Mouse (Mus musculus): ENCODE data around the gene Fbxl14. TPM values are rescaled to one million over a fixed set of nuclear protein-coding genes. Genes with fewer than 3 reads are reported as not detected.

The Fbxl14 gene
- polyA plus RNA-seq, 1 experiment from 2014 or later: 2.9 TPM

GRCm38 (mm10) chr6:119508221-119508620, 28.8 kb downstream of the Fbxl14 start:
- TF ChIP-seq CTCF (IDR thresholded peaks at IDR 0.05; ENCODE audit: low read depth) (no peak), EP300 (optimal IDR thresholded peaks at IDR 0.05) (no peak)
- no peaks in the 10 kb centered on the region for H3K27me3 ChIP-seq (ENCODE audit: control insufficient read depth, insufficient read depth, low read length)
- no peak overlapping the region for H3K4me2 ChIP-seq (replicated peaks; ENCODE audit: low read depth)
- no peak overlapping the region for H3K9ac ChIP-seq (ENCODE audit: low read length)
- H3K4me1 ChIP-seq (replicated peaks; ENCODE audit: control insufficient read depth, insufficient read depth): no peaks in the 10 kb centered on the region
- H3K36me3 ChIP-seq (ENCODE audit: control insufficient read depth, insufficient read depth, low read length): no peaks in the 10 kb centered on the region
- no peaks in the 10 kb centered on the region for H3K9me3 ChIP-seq (ENCODE audit: control insufficient read depth, low read length)
- H3K27ac ChIP-seq (replicated peaks): no peak overlapping the region
- 93% methylated on average over 6 of the region's 6 CpGs for WGBS
- ATAC-seq (ENCODE audit: low FRiP score, low TSS enrichment) (no peak), DNase-seq (ENCODE audit: low spot score) (no peak)
- no peak overlapping the region for H3K4me3 ChIP-seq (ENCODE audit: low read depth, low read length)

GRCm38 (mm10) chr6:119508634-119509375, 29.3 kb downstream of the Fbxl14 start:
- H3K4me3 ChIP-seq (ENCODE audit: low read depth, low read length): no peak overlapping the region
- H3K9me3 ChIP-seq (ENCODE audit: control insufficient read depth, low read length): no peaks in the 10 kb centered on the region
- no peak overlapping the region for H3K4me2 ChIP-seq (replicated peaks; ENCODE audit: low read depth)
- no peak overlapping the region for H3K9ac ChIP-seq (ENCODE audit: low read length)
- DNase-seq (ENCODE audit: low spot score) (no peak), ATAC-seq (ENCODE audit: low FRiP score, low TSS enrichment) (no peak)
- H3K27me3 ChIP-seq (ENCODE audit: control insufficient read depth, insufficient read depth, low read length): no peaks in the 10 kb centered on the region
- H3K36me3 ChIP-seq (ENCODE audit: control insufficient read depth, insufficient read depth, low read length): no peaks in the 10 kb centered on the region
- H3K4me1 ChIP-seq (replicated peaks; ENCODE audit: control insufficient read depth, insufficient read depth): no peaks in the 10 kb centered on the region
- no peak overlapping the region for H3K27ac ChIP-seq (replicated peaks)
- WGBS: 75% methylated on average over 10 of the region's 10 CpGs
- TF ChIP-seq EP300 (optimal IDR thresholded peaks at IDR 0.05) (no peak), CTCF (IDR thresholded peaks at IDR 0.05; ENCODE audit: low read depth) (no peak)

- Histone ChIP-seq H3K4me1 (replicated peaks; ENCODE audit: control insufficient read depth, insufficient read depth) (no peaks in the 10 kb centered on the region), H3K4me3 (ENCODE audit: low read depth, low read length) (no peak overlapping the region), H3K27me3 (ENCODE audit: control insufficient read depth, insufficient read depth, low read length) (no peaks in the 10 kb centered on the region), H3K36me3 (ENCODE audit: control insufficient read depth, insufficient read depth, low read length) (no peaks in the 10 kb centered on the region), H3K9ac (ENCODE audit: low read length) (no peak overlapping the region), H3K27ac (replicated peaks) (no peak overlapping the region), H3K4me2 (replicated peaks; ENCODE audit: low read depth) (no peak overlapping the region), H3K9me3 (ENCODE audit: control insufficient read depth, low read length) (no peaks in the 10 kb centered on the region)
- WGBS: 81% methylated on average over 13 of the region's 13 CpGs
- ATAC-seq (ENCODE audit: low FRiP score, low TSS enrichment) (no peak), DNase-seq (ENCODE audit: low spot score) (no peak)
- TF ChIP-seq CTCF (IDR thresholded peaks at IDR 0.05; ENCODE audit: low read depth) (no peak), EP300 (optimal IDR thresholded peaks at IDR 0.05) (no peak)
Observed at GRCm38 (mm10) chr6:119509437-119510037, 30.1 kb downstream of the Fbxl14 start.

GRCm38 (mm10) chr6:119512701-119513100, 33.2 kb downstream of the Fbxl14 start:
- Histone ChIP-seq H3K4me3 (ENCODE audit: low read depth, low read length) (no peak overlapping the region), H3K9me3 (ENCODE audit: control insufficient read depth, low read length) (no peaks in the 10 kb centered on the region), H3K27ac (replicated peaks) (no peak overlapping the region), H3K27me3 (ENCODE audit: control insufficient read depth, insufficient read depth, low read length) (no peaks in the 10 kb centered on the region), H3K36me3 (ENCODE audit: control insufficient read depth, insufficient read depth, low read length) (no peaks in the 10 kb centered on the region), H3K4me2 (replicated peaks; ENCODE audit: low read depth) (no peak overlapping the region), H3K9ac (ENCODE audit: low read length) (no peak overlapping the region), H3K4me1 (replicated peaks; ENCODE audit: control insufficient read depth, insufficient read depth) (no peaks in the 10 kb centered on the region)
- WGBS: 86% methylated on average over 11 of the region's 11 CpGs
- no peak for TF ChIP-seq CTCF (IDR thresholded peaks at IDR 0.05; ENCODE audit: low read depth)
- no peak for TF ChIP-seq EP300 (optimal IDR thresholded peaks at IDR 0.05)
- no peak for ATAC-seq (ENCODE audit: low FRiP score, low TSS enrichment)
- no peak for DNase-seq (ENCODE audit: low spot score)

- 82% methylated on average over 5 of the region's 5 CpGs for WGBS
- no peak overlapping the region for H3K4me3 ChIP-seq (ENCODE audit: low read depth, low read length)
- no peak overlapping the region for H3K27ac ChIP-seq (replicated peaks)
Observed at GRCm38 (mm10) chr6:119513452-119513851, 34.0 kb downstream of the Fbxl14 start.

GRCm38 (mm10) chr6:119514085-119514484, 34.6 kb downstream of the Fbxl14 start:
- H3K27ac ChIP-seq (replicated peaks): no peak overlapping the region
- H3K36me3 ChIP-seq (ENCODE audit: control insufficient read depth, insufficient read depth, low read length): no peaks in the 10 kb centered on the region
- 61% methylated on average over 7 of the region's 7 CpGs for WGBS
- H3K4me3 ChIP-seq (ENCODE audit: low read depth, low read length): no peak overlapping the region
- DNase-seq (ENCODE audit: low spot score) (no peak), ATAC-seq (ENCODE audit: low FRiP score, low TSS enrichment) (no peak)
- H3K9ac ChIP-seq (ENCODE audit: low read length): no peak overlapping the region
- H3K4me1 ChIP-seq (replicated peaks; ENCODE audit: control insufficient read depth, insufficient read depth): no peaks in the 10 kb centered on the region
- no peak overlapping the region for H3K4me2 ChIP-seq (replicated peaks; ENCODE audit: low read depth)
- TF ChIP-seq CTCF (IDR thresholded peaks at IDR 0.05; ENCODE audit: low read depth): no peak
- TF ChIP-seq EP300 (optimal IDR thresholded peaks at IDR 0.05): no peak
- no peaks in the 10 kb centered on the region for H3K27me3 ChIP-seq (ENCODE audit: control insufficient read depth, insufficient read depth, low read length)
- no peaks in the 10 kb centered on the region for H3K9me3 ChIP-seq (ENCODE audit: control insufficient read depth, low read length)

More at GRCm38 (mm10) chr6:119513452-119513851, 34.0 kb downstream of the Fbxl14 start:
- ATAC-seq (ENCODE audit: low FRiP score, low TSS enrichment): no peak
- no peaks in the 10 kb centered on the region for H3K9me3 ChIP-seq (ENCODE audit: control insufficient read depth, low read length)
- H3K36me3 ChIP-seq (ENCODE audit: control insufficient read depth, insufficient read depth, low read length): no peaks in the 10 kb centered on the region
- no peaks in the 10 kb centered on the region for H3K4me1 ChIP-seq (replicated peaks; ENCODE audit: control insufficient read depth, insufficient read depth)
- no peak for DNase-seq (ENCODE audit: low spot score)
- no peaks in the 10 kb centered on the region for H3K27me3 ChIP-seq (ENCODE audit: control insufficient read depth, insufficient read depth, low read length)
- TF ChIP-seq EP300 (optimal IDR thresholded peaks at IDR 0.05) (no peak), CTCF (IDR thresholded peaks at IDR 0.05; ENCODE audit: low read depth) (no peak)
- no peak overlapping the region for H3K9ac ChIP-seq (ENCODE audit: low read length)
- H3K4me2 ChIP-seq (replicated peaks; ENCODE audit: low read depth): no peak overlapping the region

All from stomach, postnatal 0 days (tissue).